Mouse (Mus musculus) lung, postnatal 0 days (tissue): ENCODE data around the gene Shh.

Experiments used
- CTCF ChIP-seq: IDR thresholded peaks from 2 replicates; pipeline ENCODE4 v1.5.1; 2016; ENCODE audit warnings: antibody characterized with exemption, mild to moderate bottlenecking
- EP300 ChIP-seq: IDR thresholded peaks from 2 replicates; pipeline ENCODE4 v1.6.1; 2016; ENCODE audit warnings: antibody characterized with exemption, mild to moderate bottlenecking, control low read depth

- TF ChIP-seq CTCF: no peak
- peak; percentile 18; the same call in 1 of the 2 replicates for TF ChIP-seq EP300
Observed at GRCm38 (mm10) chr5:28460556-28461350, 6.3 kb downstream of the Shh start.
